Mouse (Mus musculus): ENCODE data around the gene Bcr. TPM values are rescaled to one million over a fixed set of nuclear protein-coding genes. Genes with fewer than 3 reads are reported as not detected.
A peak's percentile ranks its signal among the peaks of the same experiment; 100 is the strongest.

Gene Bcr
- polyA plus RNA-seq, 1 experiment = 20.8 TPM

DNA sequence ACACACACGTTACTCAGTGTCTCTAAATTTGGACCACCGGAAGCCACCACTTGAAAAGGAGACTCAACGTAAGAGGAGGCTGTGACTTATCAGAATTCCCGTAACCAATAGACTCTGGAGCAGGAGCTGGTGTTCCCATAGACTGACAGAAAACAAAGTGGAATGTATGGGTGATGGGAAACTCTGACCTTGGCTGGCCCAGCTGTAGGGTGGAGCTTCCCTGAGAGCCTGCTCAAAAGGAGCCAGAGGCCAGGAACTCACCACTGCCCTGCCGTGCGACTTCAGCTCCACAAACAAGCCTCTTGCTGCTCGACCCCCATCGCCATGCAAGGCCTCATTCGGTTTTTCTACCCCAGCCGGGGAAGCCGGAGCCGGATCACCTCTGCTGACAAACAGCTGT is 113.3 kb downstream of the Bcr start:
- no peak for DNase-seq
- H3K4me3 ChIP-seq (ENCODE audit: control insufficient read depth, insufficient read depth, low read length) = no peak overlapping the region
- no peaks in the 10 kb centered on the region for H3K36me3 ChIP-seq (ENCODE audit: control insufficient read depth, insufficient read depth, low read length)
- WGBS = 95% methylated on average over 12 of the region's 12 CpGs
- H3K4me1 ChIP-seq (replicated peaks; ENCODE audit: control insufficient read depth, insufficient read depth, low read length) = no peaks in the 10 kb centered on the region
- no peaks in the 10 kb centered on the region for H3K27me3 ChIP-seq (ENCODE audit: control insufficient read depth, insufficient read depth, low read length)
- TF ChIP-seq POLR2A (IDR thresholded peaks at IDR 0.05; ENCODE audit: control insufficient read depth, extremely low read depth, insufficient read depth, low read length, poor library complexity) = no peak
- no peak for TF ChIP-seq CTCF (IDR thresholded peaks at IDR 0.05; ENCODE audit: borderline replicate concordance, control insufficient read depth, extremely low read depth, insufficient read depth, low read length, poor library complexity)
- H3K27ac ChIP-seq (ENCODE audit: control insufficient read depth, insufficient read depth, low read length) = no peak overlapping the region

DNA sequence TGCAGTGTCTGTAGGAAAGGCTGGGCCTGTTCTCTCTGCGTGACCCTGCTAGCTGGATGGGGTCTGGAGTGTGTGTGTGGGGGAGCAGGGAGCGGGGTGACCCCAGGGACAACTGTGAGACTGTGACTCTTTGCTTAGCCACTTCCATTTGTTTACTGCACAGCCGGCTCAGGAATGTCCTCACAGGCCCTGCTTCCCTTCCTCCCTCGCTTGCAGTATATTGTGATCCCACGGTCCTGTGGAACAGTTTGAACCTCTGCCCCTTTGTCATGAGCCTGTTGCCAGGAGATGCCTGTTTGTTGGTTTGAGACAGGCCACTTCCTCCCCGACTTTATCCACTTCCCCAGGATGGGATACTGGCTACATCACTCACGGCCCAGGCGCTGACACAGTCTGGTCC is 116.1 kb downstream of the Bcr start:
- no peak overlapping the region for H3K4me3 ChIP-seq (ENCODE audit: control insufficient read depth, insufficient read depth, low read length)
- peaks cover 6% of the 10 kb centered on the region; the same call in 1 of the 2 replicates for H3K36me3 ChIP-seq (ENCODE audit: control insufficient read depth, insufficient read depth, low read length)
- H3K27me3 ChIP-seq (ENCODE audit: control insufficient read depth, insufficient read depth, low read length) = no peaks in the 10 kb centered on the region
- 94% methylated on average over 8 of the region's 8 CpGs for WGBS
- no peak for DNase-seq
- no peaks in the 10 kb centered on the region for H3K4me1 ChIP-seq (replicated peaks; ENCODE audit: control insufficient read depth, insufficient read depth, low read length)
- TF ChIP-seq CTCF (IDR thresholded peaks at IDR 0.05; ENCODE audit: borderline replicate concordance, control insufficient read depth, extremely low read depth, insufficient read depth, low read length, poor library complexity) (no peak), POLR2A (IDR thresholded peaks at IDR 0.05; ENCODE audit: control insufficient read depth, extremely low read depth, insufficient read depth, low read length, poor library complexity) (no peak)
- no peak overlapping the region for H3K27ac ChIP-seq (ENCODE audit: control insufficient read depth, insufficient read depth, low read length)

DNA sequence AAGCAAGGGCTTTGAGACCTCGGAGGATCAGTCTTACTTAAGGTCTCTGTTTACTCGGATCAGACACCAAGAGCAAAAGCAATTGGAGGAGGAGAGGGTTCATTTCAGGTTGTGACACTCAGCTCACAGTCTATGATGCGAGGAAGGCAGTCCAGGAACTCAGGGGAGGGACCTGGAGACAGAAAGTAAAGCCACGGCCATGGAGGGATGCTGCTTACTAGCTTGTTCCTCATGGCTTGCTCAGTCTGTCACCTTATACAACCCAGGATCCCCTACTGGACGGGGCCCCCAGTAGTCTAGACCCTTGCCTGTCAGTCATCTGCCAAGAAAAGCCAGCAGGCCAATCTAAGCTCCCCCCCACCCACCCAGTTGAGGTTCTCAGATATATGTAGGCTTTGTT is 118.5 kb downstream of the Bcr start:
- Histone ChIP-seq H3K4me3 (ENCODE audit: control insufficient read depth, insufficient read depth, low read length) (no peak overlapping the region), H3K36me3 (ENCODE audit: control insufficient read depth, insufficient read depth, low read length) (peaks cover 6% of the 10 kb centered on the region; the same call in 1 of the 2 replicates), H3K27me3 (ENCODE audit: control insufficient read depth, insufficient read depth, low read length) (no peaks in the 10 kb centered on the region), H3K27ac (ENCODE audit: control insufficient read depth, insufficient read depth, low read length) (no peak overlapping the region), H3K4me1 (replicated peaks; ENCODE audit: control insufficient read depth, insufficient read depth, low read length) (no peaks in the 10 kb centered on the region)
- DNase-seq = no peak
- 98% methylated on average over 5 of the region's 5 CpGs for WGBS
- TF ChIP-seq POLR2A (IDR thresholded peaks at IDR 0.05; ENCODE audit: control insufficient read depth, extremely low read depth, insufficient read depth, low read length, poor library complexity) (no peak), CTCF (IDR thresholded peaks at IDR 0.05; ENCODE audit: borderline replicate concordance, control insufficient read depth, extremely low read depth, insufficient read depth, low read length, poor library complexity) (no peak)

DNA sequence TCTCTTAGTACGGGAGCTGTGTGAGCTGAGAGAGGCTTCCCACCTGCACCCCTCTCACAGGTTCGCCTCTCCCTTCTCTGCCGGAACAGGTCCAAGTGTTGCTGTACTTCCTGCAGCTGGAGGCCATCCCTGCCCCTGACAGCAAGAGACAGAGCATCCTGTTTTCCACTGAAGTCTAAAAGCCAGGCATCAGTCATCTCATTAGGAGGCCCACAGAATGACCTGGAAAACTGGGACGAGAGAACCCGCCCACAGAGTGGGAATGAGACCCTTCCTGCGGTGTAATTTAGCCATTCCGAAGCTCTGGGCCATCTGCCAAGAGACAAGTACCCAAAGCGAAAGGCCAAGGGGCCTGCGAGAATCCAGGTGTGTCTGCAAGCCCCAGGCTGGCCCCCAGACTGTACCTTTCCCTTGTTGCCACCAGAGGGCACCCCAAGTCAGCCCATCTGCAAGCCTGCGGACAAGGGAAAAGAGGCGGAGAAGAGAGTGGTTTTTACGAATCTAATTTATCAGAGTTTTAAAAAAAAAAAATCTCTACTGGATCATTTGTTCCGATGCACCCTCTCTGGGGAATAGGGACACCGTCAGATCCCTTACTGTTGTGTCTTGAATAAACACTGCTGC is 121.9 kb downstream of the Bcr start:
- WGBS = 59% methylated on average over 14 of the region's 14 CpGs
- H3K4me3 ChIP-seq (ENCODE audit: control insufficient read depth, insufficient read depth, low read length) = no peak overlapping the region
- TF ChIP-seq POLR2A (IDR thresholded peaks at IDR 0.05; ENCODE audit: control insufficient read depth, extremely low read depth, insufficient read depth, low read length, poor library complexity) = no peak
- TF ChIP-seq CTCF (IDR thresholded peaks at IDR 0.05; ENCODE audit: borderline replicate concordance, control insufficient read depth, extremely low read depth, insufficient read depth, low read length, poor library complexity) = peak; percentile 88
- no peaks in the 10 kb centered on the region for H3K4me1 ChIP-seq (replicated peaks; ENCODE audit: control insufficient read depth, insufficient read depth, low read length)
- DNase-seq = peak; percentile 73
- H3K27me3 ChIP-seq (ENCODE audit: control insufficient read depth, insufficient read depth, low read length) = no peaks in the 10 kb centered on the region
- H3K36me3 ChIP-seq (ENCODE audit: control insufficient read depth, insufficient read depth, low read length) = peaks cover 6% of the 10 kb centered on the region; the same call in 1 of the 2 replicates
- no peak overlapping the region for H3K27ac ChIP-seq (ENCODE audit: control insufficient read depth, insufficient read depth, low read length)

DNA sequence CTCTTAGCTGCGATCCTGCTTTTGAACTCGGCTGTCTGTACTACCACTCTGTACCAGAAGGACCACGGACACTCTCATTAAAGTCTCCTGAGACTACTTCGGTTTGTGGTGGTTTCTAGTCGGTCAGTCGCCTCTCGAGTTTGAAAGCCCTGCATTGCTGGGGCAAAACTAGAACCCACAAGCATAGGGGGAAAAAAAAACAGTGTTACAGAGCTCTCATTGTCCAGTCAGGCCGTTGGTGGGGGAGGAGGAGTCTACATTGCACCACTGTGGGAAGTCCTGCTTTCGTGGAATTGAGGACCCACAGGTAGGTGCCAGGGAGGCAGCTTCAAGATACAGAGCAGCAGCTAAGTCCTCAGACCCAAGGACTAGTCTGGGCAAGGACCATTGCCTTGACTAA is 124.4 kb downstream of the Bcr start:
- Histone ChIP-seq H3K36me3 (ENCODE audit: control insufficient read depth, insufficient read depth, low read length) (peaks cover 3% of the 10 kb centered on the region; the same call in 1 of the 2 replicates), H3K4me3 (ENCODE audit: control insufficient read depth, insufficient read depth, low read length) (no peak overlapping the region), H3K4me1 (replicated peaks; ENCODE audit: control insufficient read depth, insufficient read depth, low read length) (0 out of 2 replicates have a peak, but pooled peaks cover 4% of the 10 kb centered on the region), H3K27me3 (ENCODE audit: control insufficient read depth, insufficient read depth, low read length) (no peaks in the 10 kb centered on the region), H3K27ac (ENCODE audit: control insufficient read depth, insufficient read depth, low read length) (no peak overlapping the region)
- 98% methylated on average over 9 of the region's 9 CpGs for WGBS
- no peak for TF ChIP-seq CTCF (IDR thresholded peaks at IDR 0.05; ENCODE audit: borderline replicate concordance, control insufficient read depth, extremely low read depth, insufficient read depth, low read length, poor library complexity)
- TF ChIP-seq POLR2A (IDR thresholded peaks at IDR 0.05; ENCODE audit: control insufficient read depth, extremely low read depth, insufficient read depth, low read length, poor library complexity) = no peak
- DNase-seq = no peak

DNA sequence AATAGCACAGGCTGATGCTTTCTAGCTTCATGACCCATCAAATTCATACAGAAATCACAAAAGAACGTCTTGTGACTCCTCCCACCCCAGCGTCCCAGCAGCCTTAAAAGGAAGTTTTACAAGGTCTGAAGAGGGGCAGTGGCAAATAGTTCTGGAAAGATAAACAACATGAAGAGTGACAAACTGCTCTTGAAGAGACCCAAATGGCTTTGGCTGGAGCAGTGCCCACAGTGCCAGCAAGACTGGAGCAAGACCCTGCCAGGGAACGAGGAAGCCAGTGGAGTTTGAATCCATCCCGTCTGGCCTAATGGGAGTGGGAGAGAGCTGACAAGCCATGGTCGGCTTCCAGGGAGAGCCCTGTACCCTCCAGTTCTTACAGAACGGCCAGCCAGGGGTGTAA is 126.2 kb downstream of the Bcr start:
- H3K36me3 ChIP-seq (ENCODE audit: control insufficient read depth, insufficient read depth, low read length) = no peaks in the 10 kb centered on the region
- no peak for TF ChIP-seq CTCF (IDR thresholded peaks at IDR 0.05; ENCODE audit: borderline replicate concordance, control insufficient read depth, extremely low read depth, insufficient read depth, low read length, poor library complexity)
- no peak for TF ChIP-seq POLR2A (IDR thresholded peaks at IDR 0.05; ENCODE audit: control insufficient read depth, extremely low read depth, insufficient read depth, low read length, poor library complexity)
- H3K27ac ChIP-seq (ENCODE audit: control insufficient read depth, insufficient read depth, low read length) = no peak overlapping the region
- H3K4me1 ChIP-seq (replicated peaks; ENCODE audit: control insufficient read depth, insufficient read depth, low read length) = 0 out of 2 replicates have a peak, but pooled peaks cover 4% of the 10 kb centered on the region
- DNase-seq = no peak
- H3K27me3 ChIP-seq (ENCODE audit: control insufficient read depth, insufficient read depth, low read length) = no peaks in the 10 kb centered on the region
- H3K4me3 ChIP-seq (ENCODE audit: control insufficient read depth, insufficient read depth, low read length) = no peak overlapping the region
- WGBS = 69% methylated on average over 6 of the region's 6 CpGs
